ENCODE assay signal across 9 mouse cellular contexts in genomic region chr10:42580131-42580950, GRCm38 (mm10). TPM values are rescaled to one million over a fixed set of nuclear protein-coding genes. Genes with fewer than 3 reads are reported as not detected.
DNase-seq lines count a peak whose midpoint lies in the region; ATAC-seq and TF ChIP-seq lines count a peak whose summit lies in the region.
"Had no signal": no experiment of that assay in that cellular context is flagged by ENCODE, and none has a peak within 500 bp of the region (broad histone marks: within the 10 kb centered on the region; RNA-seq: fewer than 3 reads in every experiment).

No protein-coding gene starts in this region.

- DNase-seq in heart, adult 11 months, result peak; percentile 90
- no peak for DNase-seq in heart, postnatal 10 days
- DNase-seq in lung, postnatal 0 days (ENCODE audit: low spot score), result no peak
- DNase-seq in retina, postnatal 1 day, result peak; percentile 94
- no peak for DNase-seq in B cell, adult 2 months
- DNase-seq in ovary, postnatal 10 days (ENCODE audit: low spot score), result no peak
- DNase-seq: thymus, adult 18-20 months had no signal

- TF ChIP-seq CTCF in lung, postnatal 0 days (IDR thresholded peaks at IDR 0.05), result no peak

- no peaks in the 10 kb centered on the region for H3K36me3 ChIP-seq in lung, embryonic 15.5 days
- no peaks in the 10 kb centered on the region for H3K36me3 ChIP-seq in lung, postnatal 0 days (ENCODE audit: insufficient read depth, low read length)
- H3K36me3 ChIP-seq in hindbrain, embryonic 15.5 days, result no peaks in the 10 kb centered on the region

- no peak overlapping the region for H3K9ac ChIP-seq in lung, embryonic 15.5 days
- H3K9ac ChIP-seq in lung, postnatal 0 days (replicated peaks; ENCODE audit: low read depth), result no peak overlapping the region
- H3K9ac ChIP-seq in hindbrain, embryonic 15.5 days, result no peak overlapping the region

- H3K4me1 ChIP-seq in lung, embryonic 15.5 days, result peaks cover 36% of the 10 kb centered on the region
- H3K4me1 ChIP-seq in lung, postnatal 0 days (ENCODE audit: insufficient read depth, low read depth, low read length), result no peaks in the 10 kb centered on the region; the same call in 1 of the 2 replicates
- peaks cover 28% of the 10 kb centered on the region for H3K4me1 ChIP-seq in hindbrain, embryonic 15.5 days (replicated peaks)

- intact Hi-C loops in heart, postnatal 10 days (cut with DNase I), result no loop called here

- no peaks in the 10 kb centered on the region for H3K9me3 ChIP-seq in lung, embryonic 15.5 days
- no peaks in the 10 kb centered on the region for H3K9me3 ChIP-seq in lung, postnatal 0 days (ENCODE audit: low read length)
- H3K9me3 ChIP-seq in hindbrain, embryonic 15.5 days, result no peaks in the 10 kb centered on the region

- H3K4me2 ChIP-seq in lung, embryonic 15.5 days, result peak overlapping the region; percentile 3; the same call in 1 of the 2 replicates
- no peak overlapping the region for H3K4me2 ChIP-seq in lung, postnatal 0 days (replicated peaks; ENCODE audit: low read depth, low read length)
- no peak overlapping the region for H3K4me2 ChIP-seq in hindbrain, embryonic 15.5 days

- no peak for ATAC-seq in lung, embryonic 15.5 days (ENCODE audit: borderline replicate concordance, extremely low read depth, low FRiP score, low TSS enrichment)
- ATAC-seq in lung, postnatal 0 days, result no peak
- no peak for ATAC-seq in hindbrain, embryonic 15.5 days (ENCODE audit: low FRiP score, low read depth)

- WGBS in lung, embryonic 15.5 days, result under 1% methylated on average over 28 of the region's 29 CpGs
- 4% methylated on average over 29 of the region's 29 CpGs for WGBS in lung, postnatal 0 days
- WGBS in hindbrain, embryonic 15.5 days, result 2% methylated on average over 29 of the region's 29 CpGs

- H3K27me3 ChIP-seq in lung, embryonic 15.5 days, result peaks cover 99% of the 10 kb centered on the region
- peaks cover 81% of the 10 kb centered on the region for H3K27me3 ChIP-seq in lung, postnatal 0 days (replicated peaks; ENCODE audit: insufficient read depth, low read length)
- peaks cover 84% of the 10 kb centered on the region for H3K27me3 ChIP-seq in hindbrain, embryonic 15.5 days

- H3K27ac ChIP-seq in lung, embryonic 15.5 days, result no peak overlapping the region
- H3K27ac ChIP-seq in lung, postnatal 0 days (ENCODE audit: low read length), result no peak overlapping the region
- no peak overlapping the region for H3K27ac ChIP-seq in hindbrain, embryonic 15.5 days (replicated peaks)

- TF ChIP-seq EP300 in lung, postnatal 0 days (IDR thresholded peaks at IDR 0.05), result no peak

- H3K4me3 ChIP-seq in lung, embryonic 15.5 days, result no peak overlapping the region
- H3K4me3 ChIP-seq in lung, postnatal 0 days (ENCODE audit: low read depth, low read length), result no peak overlapping the region
- H3K4me3 ChIP-seq in hindbrain, embryonic 15.5 days, result peak overlapping the region; percentile 7; the same call in 1 of the 2 replicates

RNA-seq across cellular contexts. Expression of gene Nr2e1, which starts 3.1 kb away (rescaled TPM):
- not detected for total RNA-seq in heart, postnatal 10 days (2021)
- not detected in 2 replicates for polyA plus RNA-seq in lung, embryonic 15.5 days (2015; fragmentation: Nextera tagmentation; extraction: Ambion mirVana)
- polyA plus RNA-seq in lung, postnatal 0 days (2015; fragmentation: Nextera tagmentation; extraction: Ambion mirVana), result not detected in 2 replicates
- 0.39 and 0.87 TPM in 2 replicates for polyA plus RNA-seq in hindbrain, embryonic 15.5 days (2015; fragmentation: Nextera tagmentation; extraction: Ambion mirVana)

RNA-seq across cellular contexts. Expression of gene Ostm1, which starts 3.3 kb away (rescaled TPM):
- total RNA-seq in heart, postnatal 10 days (2021), result 10 to 100 TPM; 19.6 to 20.1 TPM
- 12.4 and 13.8 TPM in 2 replicates for polyA plus RNA-seq in lung, embryonic 15.5 days (2015; fragmentation: Nextera tagmentation; extraction: Ambion mirVana)
- polyA plus RNA-seq in lung, postnatal 0 days (2015; fragmentation: Nextera tagmentation; extraction: Ambion mirVana), result 23.0 and 23.9 TPM in 2 replicates
- polyA plus RNA-seq in hindbrain, embryonic 15.5 days (2015; fragmentation: Nextera tagmentation; extraction: Ambion mirVana), result 35.0 and 35.4 TPM in 2 replicates

Comparison
In these comparisons a context has a peak if more than half of its experiments do, and no peak if none do; other contexts are left out.
1. DNase-seq: peak in heart, adult 11 months (single experiment) and retina, postnatal 1 day (single experiment); none in heart, postnatal 10 days (0 of 2), lung, postnatal 0 days (single experiment), B cell, adult 2 months (0 of 2) and ovary, postnatal 10 days (single experiment).